Mouse (Mus musculus) cerebellum, adult 2 months (tissue): Measurements from ENCODE around the gene Pole3. TPM values are rescaled to one million over a fixed set of nuclear protein-coding genes. Genes with fewer than 3 reads are reported as not detected.

Source experiments
- DNase-seq, 2 experiments: peaks; one replicate each; pipeline ENCODE4 v3.0.0; 2021
- H3K27ac ChIP-seq: fragments of 200-500 bp; 2 replicates; pipeline ENCODE4 v1.5.1; 2012; ENCODE audit warnings: low read length, control low read depth, inconsistent platforms; ENCODE audit not compliant: insufficient read depth
- H3K27me3 ChIP-seq: fragments of 200-500 bp; 2 replicates; pipeline ENCODE4 v1.6.1; 2012; ENCODE audit warnings: inconsistent platforms, mild to moderate bottlenecking, low read length, moderate library complexity; ENCODE audit not compliant: control insufficient read depth, insufficient read depth
- H3K4me1 ChIP-seq: fragments of 200-500 bp; 2 replicates; pipeline ENCODE4 v1.6.1; 2011; ENCODE audit warnings: low read length; ENCODE audit not compliant: control insufficient read depth, insufficient read depth
- H3K4me3 ChIP-seq: fragments of 200-500 bp; replicated peaks from 2 replicates; pipeline ENCODE3; 2011; ENCODE audit warnings: mild to moderate bottlenecking, low read depth, low read length, control low read depth; ENCODE audit not compliant: insufficient read depth
- CTCF ChIP-seq: fragments of 200-500 bp; IDR thresholded peaks from 2 replicates; pipeline ENCODE4 v1.5.1; 2011; ENCODE audit warnings: low read depth, mild to moderate bottlenecking, control low read depth, low read length, moderate library complexity, borderline replicate concordance; ENCODE audit not compliant: insufficient read depth
- POLR2A ChIP-seq: fragments of 200-500 bp; IDR thresholded peaks from 2 replicates; pipeline ENCODE4 v1.6.1; 2011; ENCODE audit warnings: low read length, control low read depth, borderline replicate concordance; ENCODE audit not compliant: insufficient read depth
- WGBS: fragments of 180-500 bp; shearing (Covaris S2); methylation state at CpG from one replicate; pipeline ENCODE4 v1.1.7; 2018; 5-methylcytosine and 5-hydroxymethylcytosine counted together
- polyA plus RNA-seq: library from polyadenylated mRNA; depleted of rRNA; stranded (reverse); fragments of >200 nt; gene quantifications from 2 replicates; pipeline ENCODE4 v1.2.3, GENCODE M21; 2012; rRNA removed

Pole3 gene
- 31.0 and 34.5 TPM in 2 replicates for polyA plus RNA-seq

DNA sequence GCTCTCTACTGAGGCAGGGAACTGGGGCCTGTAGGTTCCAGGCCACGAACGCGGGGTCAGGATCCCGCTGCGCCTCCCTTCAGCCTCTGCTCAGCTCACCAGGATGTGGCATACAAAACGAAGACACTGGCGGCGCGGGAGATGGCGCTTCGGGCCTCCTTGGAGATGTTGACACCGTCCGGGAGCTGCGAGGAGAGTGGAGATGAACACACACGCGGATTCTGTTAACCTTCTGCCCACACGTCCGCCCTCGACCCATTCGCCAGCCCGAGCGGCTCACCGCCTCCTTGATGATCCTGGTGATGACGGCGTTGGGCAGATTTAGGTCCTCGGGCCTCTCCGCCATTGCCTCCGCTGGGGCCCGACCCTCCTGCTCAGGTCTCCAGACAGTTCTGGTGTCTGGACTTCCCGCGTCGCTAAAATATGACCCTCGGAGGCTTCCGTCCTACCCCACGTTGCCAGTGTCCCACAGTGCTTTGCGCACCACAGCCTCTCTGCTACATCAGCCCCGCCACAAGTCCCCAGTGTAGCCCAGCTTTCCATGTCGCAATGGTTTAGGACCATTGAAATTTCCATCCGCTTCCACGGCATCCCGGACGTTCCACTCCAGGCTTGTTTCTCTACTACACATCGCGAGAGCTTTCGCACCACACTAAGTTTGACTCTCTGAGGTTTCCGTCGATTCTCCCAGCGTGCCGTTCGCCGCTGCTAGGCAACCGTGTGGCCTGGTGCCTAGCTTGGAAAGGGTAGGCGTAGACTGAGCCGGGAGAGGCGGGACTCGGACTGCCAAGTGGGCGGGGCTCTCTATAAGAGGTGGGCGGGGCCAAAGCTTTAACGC, at the start of gene Pole3, which contains the start of gene 4933430I17Rik:
TSS of gene Pole3 (minus strand) at position 418 of the 838 bp plus-strand sequence.
TSS of gene 4933430I17Rik (plus strand) at position 719 of the 838 bp plus-strand sequence.
- WGBS = under 1% methylated on average over 59 of the region's 59 CpGs
- peak; percentile 96 to 98 for DNase-seq
- Histone ChIP-seq H3K27me3 (no peaks in the 10 kb centered on the region), H3K27ac (peak within 1 kb of the TSS; percentile 100), H3K4me1 (peaks cover 3% of the 10 kb centered on the region; the same call in 1 of the 2 replicates), H3K4me3 (peak within 1 kb of the TSS; percentile 94)
- TF ChIP-seq POLR2A (no peak), CTCF (no peak)

DNA sequence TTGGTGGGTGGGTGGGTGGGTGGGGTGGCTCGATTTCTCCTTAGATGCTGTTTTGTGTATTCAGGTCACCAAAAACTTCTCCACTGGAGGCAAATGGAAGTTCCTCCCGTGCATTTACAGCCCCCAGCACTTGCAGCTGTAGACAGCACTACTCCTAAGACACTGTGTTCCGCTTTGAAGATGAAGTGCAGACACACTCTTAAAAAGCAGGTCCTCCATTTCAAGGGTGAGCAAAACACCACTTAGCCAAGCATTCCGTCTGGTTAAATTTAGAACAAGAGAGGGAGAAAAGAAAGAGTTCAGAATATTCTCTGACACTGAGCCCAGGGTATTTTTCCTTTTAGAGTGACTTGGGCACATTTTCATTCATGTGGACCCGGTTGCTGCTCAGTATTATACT, 45.2 kb upstream of the Pole3 start:
- 83% methylated on average over 5 of the region's 5 CpGs for WGBS
- H3K27ac ChIP-seq = no peak overlapping the region
- no peak for DNase-seq
- no peak for TF ChIP-seq CTCF
- TF ChIP-seq POLR2A = no peak
- H3K4me1 ChIP-seq = peaks cover 4% of the 10 kb centered on the region
- no peak overlapping the region for H3K4me3 ChIP-seq
- H3K27me3 ChIP-seq = no peaks in the 10 kb centered on the region

DNA sequence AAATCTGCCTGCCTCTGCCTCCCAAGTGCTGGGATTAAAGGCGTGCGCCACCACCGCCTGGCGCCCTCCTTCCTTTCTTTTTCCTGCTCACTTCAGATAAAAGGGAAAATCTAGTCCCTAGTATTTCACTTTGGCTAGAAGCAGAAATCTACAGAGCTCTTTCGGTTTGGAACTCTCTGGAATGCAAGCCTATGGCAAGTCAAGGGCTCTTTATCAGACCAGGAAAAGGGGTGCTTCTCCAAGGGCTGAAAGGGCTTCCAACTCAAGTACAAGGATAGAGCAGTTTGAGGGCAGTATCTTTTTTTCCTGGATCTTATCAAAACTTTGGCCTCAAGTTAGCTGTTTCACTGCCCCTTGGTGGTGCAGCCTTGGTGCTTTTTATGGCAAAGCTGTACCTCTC, 44.7 kb upstream of the Pole3 start:
- no peak for DNase-seq
- peaks cover 4% of the 10 kb centered on the region for H3K4me1 ChIP-seq
- H3K27me3 ChIP-seq = no peaks in the 10 kb centered on the region
- no peak overlapping the region for H3K4me3 ChIP-seq
- no peak overlapping the region for H3K27ac ChIP-seq
- no peak for TF ChIP-seq POLR2A
- no peak for TF ChIP-seq CTCF
- WGBS = over 99% methylated on average over 5 of the region's 5 CpGs

DNA sequence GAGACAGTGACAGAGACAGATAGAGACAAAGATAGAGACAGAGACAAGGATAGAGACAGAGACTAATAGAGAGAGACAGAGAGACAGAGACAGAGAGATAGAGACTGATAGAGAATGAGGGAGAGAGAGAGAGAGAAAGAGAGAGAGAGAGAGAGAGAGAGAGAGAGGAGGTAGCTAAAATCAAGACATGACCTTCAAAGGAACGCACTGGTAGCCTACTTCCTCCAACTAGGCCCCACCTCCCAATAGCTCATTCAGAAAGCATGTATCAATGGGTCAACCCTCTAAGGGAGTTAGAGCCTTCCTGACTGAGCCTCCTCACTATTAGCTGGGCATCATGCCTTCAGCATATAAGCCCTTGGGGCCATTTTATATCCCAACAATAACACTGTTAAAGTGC, 43.5 kb upstream of the Pole3 start:
- H3K27ac ChIP-seq = no peak overlapping the region
- DNase-seq = no peak
- H3K27me3 ChIP-seq = no peaks in the 10 kb centered on the region
- no peak overlapping the region for H3K4me3 ChIP-seq
- peaks cover 4% of the 10 kb centered on the region for H3K4me1 ChIP-seq
- 93% methylated on average over 1 of the region's 1 CpGs for WGBS
- TF ChIP-seq CTCF = no peak
- TF ChIP-seq POLR2A = no peak

DNA sequence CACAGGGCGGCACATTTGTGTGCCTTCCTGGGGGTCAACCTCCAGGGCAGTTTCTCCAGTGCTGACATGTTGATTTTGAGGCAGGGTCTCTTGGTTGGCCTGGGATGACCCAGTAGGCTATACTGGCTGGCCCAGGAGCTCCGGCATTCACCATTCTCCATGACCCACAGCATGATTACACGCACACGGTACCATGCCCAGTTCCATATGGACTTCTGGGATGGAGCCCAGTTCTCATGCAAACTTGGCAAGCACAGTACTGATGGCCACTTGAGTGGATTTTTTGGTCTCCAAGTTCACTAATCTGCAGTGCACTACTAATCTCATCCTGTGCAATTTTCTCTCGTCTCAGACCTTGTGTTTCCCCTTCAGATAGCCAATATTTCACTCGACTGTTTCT, 42.8 kb upstream of the Pole3 start:
- WGBS = 23% methylated on average over 6 of the region's 6 CpGs
- TF ChIP-seq POLR2A (no peak), CTCF (no peak)
- peak; percentile 69 to 83 for DNase-seq
- Histone ChIP-seq H3K27ac (no peak overlapping the region), H3K27me3 (no peaks in the 10 kb centered on the region), H3K4me3 (no peak overlapping the region), H3K4me1 (peaks cover 4% of the 10 kb centered on the region)

DNA sequence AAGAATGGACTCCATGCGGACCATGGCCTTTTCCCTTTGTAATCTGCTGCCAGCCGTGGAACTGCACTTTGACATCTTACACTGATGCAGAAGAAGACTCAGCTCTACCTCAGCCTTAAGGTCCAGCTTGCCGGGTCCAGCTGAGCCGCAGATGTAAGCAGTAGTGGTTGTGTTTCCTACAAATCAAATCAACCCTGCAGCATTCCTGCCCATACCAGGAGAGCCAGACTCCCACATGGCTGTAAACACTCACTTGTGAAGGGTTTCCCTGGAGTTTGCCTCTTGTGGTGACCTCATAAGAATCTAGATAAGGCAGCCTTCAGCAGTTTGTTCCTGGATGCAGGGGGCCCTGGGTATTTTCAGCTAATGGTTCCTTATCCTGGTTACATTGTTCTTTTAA, 41.7 kb upstream of the Pole3 start:
- Histone ChIP-seq H3K27me3 (no peaks in the 10 kb centered on the region), H3K27ac (no peak overlapping the region), H3K4me1 (peaks cover 4% of the 10 kb centered on the region), H3K4me3 (no peak overlapping the region)
- WGBS = 95% methylated on average over 4 of the region's 4 CpGs
- DNase-seq = no peak
- TF ChIP-seq POLR2A = no peak
- TF ChIP-seq CTCF = no peak

DNA sequence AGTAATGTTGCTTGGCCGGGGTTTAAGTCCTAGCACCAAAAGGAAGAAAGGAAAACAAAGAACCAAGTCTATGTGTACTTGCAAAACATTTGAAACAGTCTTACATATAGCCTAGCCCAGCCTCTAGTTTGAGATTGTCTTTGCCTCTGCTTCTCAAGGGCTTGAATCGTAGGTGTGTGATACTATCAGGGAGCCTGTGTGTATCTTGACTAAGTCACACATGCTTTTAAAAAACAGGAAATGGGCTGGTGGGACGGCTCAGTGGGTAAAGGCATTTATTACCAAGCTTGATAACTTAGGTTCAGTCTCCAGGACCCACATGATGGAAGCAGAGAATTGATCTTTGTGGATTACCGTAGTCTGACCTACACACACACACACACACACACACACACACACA, 37.1 kb upstream of the Pole3 start:
- WGBS = 90% methylated on average over 4 of the region's 4 CpGs
- Histone ChIP-seq H3K4me1 (no peaks in the 10 kb centered on the region; the same call in none of the 2 replicates), H3K27ac (no peak overlapping the region), H3K27me3 (no peaks in the 10 kb centered on the region), H3K4me3 (no peak overlapping the region)
- TF ChIP-seq CTCF (no peak), POLR2A (no peak)
- no peak for DNase-seq

DNA sequence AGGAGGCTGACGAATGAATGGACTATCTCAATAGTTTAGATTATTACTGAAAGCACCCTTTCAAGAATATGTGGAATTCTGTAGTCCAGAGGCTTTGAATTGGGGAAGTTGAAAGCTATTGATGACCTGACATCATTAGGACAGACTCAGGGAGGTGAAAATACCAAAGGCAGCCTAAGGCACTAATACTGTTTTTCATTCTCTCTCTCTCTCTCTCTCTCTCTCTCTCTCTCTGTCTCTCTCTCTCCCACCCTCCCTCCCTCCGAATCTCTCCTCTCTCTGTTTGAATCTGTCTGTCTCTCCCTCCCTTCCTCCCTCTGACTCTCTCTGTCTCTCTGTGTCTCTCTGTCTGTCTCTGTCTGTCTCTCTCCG, 36.7 kb upstream of the Pole3 start:
- Histone ChIP-seq H3K4me1 (no peaks in the 10 kb centered on the region; the same call in none of the 2 replicates), H3K4me3 (no peak overlapping the region), H3K27me3 (no peaks in the 10 kb centered on the region), H3K27ac (no peak overlapping the region)
- 63% methylated on average over 3 of the region's 3 CpGs for WGBS
- no peak for TF ChIP-seq CTCF
- no peak for TF ChIP-seq POLR2A
- no peak for DNase-seq
